Mouse (Mus musculus): ENCODE measurements around the gene Trpm7. TPM values are rescaled to one million over a fixed set of nuclear protein-coding genes. Genes with fewer than 3 reads are reported as not detected.

The Trpm7 gene
- polyA plus RNA-seq, 1 experiment: 5.9 TPM

DNA sequence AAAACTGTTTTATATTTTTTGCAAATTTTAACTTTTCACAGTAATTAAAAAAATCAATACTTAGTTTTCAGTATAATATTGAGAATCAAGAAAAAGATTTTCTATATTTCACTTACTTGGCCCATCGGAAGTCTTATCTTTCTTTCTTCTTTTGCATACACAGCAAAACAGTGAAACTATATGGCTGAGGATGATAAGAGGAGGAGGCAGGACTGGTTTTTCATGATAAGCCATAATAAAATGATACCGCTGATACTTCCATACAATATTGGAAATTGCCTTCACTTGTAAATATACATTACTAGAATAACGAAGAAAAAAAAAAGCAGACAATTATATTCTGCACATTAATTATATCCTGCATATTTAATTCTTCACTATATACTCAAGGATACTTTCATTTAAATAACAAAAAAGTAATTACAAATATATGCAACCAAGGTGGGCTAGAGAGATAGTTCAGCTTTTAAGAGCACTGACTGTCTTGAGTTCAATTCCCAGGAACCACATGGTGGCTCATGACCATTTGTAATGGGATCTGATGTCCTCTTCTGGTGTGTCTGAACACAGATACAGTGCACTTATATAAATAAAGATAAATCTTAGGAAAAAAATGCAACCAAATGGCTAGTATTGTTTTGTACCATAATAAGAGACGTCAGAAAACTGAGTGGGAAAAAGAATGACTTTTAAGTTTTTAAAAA lies 59.2 kb downstream of the Trpm7 start:
- Histone ChIP-seq H3K4me2 (ENCODE audit: low read depth) (no peak overlapping the region), H3K79me2 (ENCODE audit: control insufficient read depth, insufficient read depth) (no peaks in the 10 kb centered on the region), H3ac (ENCODE audit: control insufficient read depth, insufficient read length) (no peak overlapping the region), H3K4me3 (no peak overlapping the region), H3K36me3 (ENCODE audit: control insufficient read depth, insufficient read depth) (peaks cover 41% of the 10 kb centered on the region), H3K27me3 (ENCODE audit: control insufficient read depth, insufficient read depth, insufficient read length) (no peaks in the 10 kb centered on the region)
- no peak for TF ChIP-seq MYOG (IDR thresholded peaks at IDR 0.05; ENCODE audit: control insufficient read depth in 1 of 3, insufficient read depth in 1 of 3, insufficient read length in 2 of 3, low read depth in 2 of 3)

DNA sequence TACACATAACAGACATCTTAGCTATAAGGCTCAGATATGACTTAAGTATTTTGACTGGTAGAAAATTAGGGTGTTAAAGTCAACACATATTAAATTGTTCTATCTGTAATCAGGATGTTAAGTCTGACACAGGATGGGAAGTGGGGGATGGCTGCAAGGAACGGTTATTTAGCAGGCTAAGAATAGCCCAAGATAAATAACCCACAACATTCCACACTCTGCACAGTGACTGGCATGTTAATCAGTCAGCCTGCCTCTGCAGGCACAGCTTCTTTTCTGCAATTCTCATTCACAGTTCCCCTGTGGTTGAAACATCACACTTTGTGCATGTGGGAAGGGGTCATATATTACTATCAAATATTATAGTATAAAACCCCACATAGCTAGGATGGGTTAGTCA lies 60.2 kb downstream of the Trpm7 start:
- H3K79me2 ChIP-seq (ENCODE audit: control insufficient read depth, insufficient read depth): no peaks in the 10 kb centered on the region
- H3K4me3 ChIP-seq: no peak overlapping the region
- H3K36me3 ChIP-seq (ENCODE audit: control insufficient read depth, insufficient read depth): peaks cover 43% of the 10 kb centered on the region
- TF ChIP-seq CEBPB (IDR thresholded peaks at IDR 0.05; ENCODE audit: insufficient read depth, poor library complexity, severe bottlenecking) (no peak), USF1 (IDR thresholded peaks at IDR 0.05; ENCODE audit: low read depth) (no peak), MYOD1 (IDR thresholded peaks at IDR 0.05; ENCODE audit: control insufficient read depth in 1 of 3, insufficient read length in 2 of 3, low read depth in 2 of 3) (no peak), POLR2AphosphoS2 (IDR thresholded peaks at IDR 0.05; ENCODE audit: insufficient read length, low read depth) (no peak), SRF (IDR thresholded peaks at IDR 0.05; ENCODE audit: control insufficient read depth, insufficient read length, low read depth) (no peak), MYOG (IDR thresholded peaks at IDR 0.05; ENCODE audit: control insufficient read depth in 1 of 3, insufficient read depth in 1 of 3, insufficient read length in 2 of 3, low read depth in 2 of 3) (no peak), POLR2A (IDR thresholded peaks at IDR 0.05; ENCODE audit: insufficient read length, low read depth) (no peak), TCF12 (IDR thresholded peaks at IDR 0.05; ENCODE audit: insufficient read depth, poor library complexity, severe bottlenecking) (no peak), TCF3 (IDR thresholded peaks at IDR 0.05; ENCODE audit: insufficient read length, low read depth) (no peak), E2F4 (IDR thresholded peaks at IDR 0.05; ENCODE audit: insufficient read depth) (no peak), REST (IDR thresholded peaks at IDR 0.05; ENCODE audit: insufficient read depth, insufficient read length) (no peak), MAX (IDR thresholded peaks at IDR 0.05; ENCODE audit: low read depth) (no peak)
- H3ac ChIP-seq (ENCODE audit: control insufficient read depth, insufficient read length): no peak overlapping the region
- no peaks in the 10 kb centered on the region for H3K27me3 ChIP-seq (ENCODE audit: control insufficient read depth, insufficient read depth, insufficient read length)
- H3K4me2 ChIP-seq (ENCODE audit: low read depth): no peak overlapping the region

GRCm38 (mm10) chr2:126801980-126802379 lies 74.0 kb downstream of the Trpm7 start:
- no peak for TF ChIP-seq USF1 (IDR thresholded peaks at IDR 0.05; ENCODE audit: low read depth)
- TF ChIP-seq MYOG (IDR thresholded peaks at IDR 0.05; ENCODE audit: control insufficient read depth in 1 of 3, insufficient read depth in 1 of 3, insufficient read length in 2 of 3, low read depth in 2 of 3): no peak
- no peak for TF ChIP-seq TCF3 (IDR thresholded peaks at IDR 0.05; ENCODE audit: insufficient read length, low read depth)
- no peak for TF ChIP-seq E2F4 (IDR thresholded peaks at IDR 0.05; ENCODE audit: insufficient read depth)
- TF ChIP-seq TCF12 (IDR thresholded peaks at IDR 0.05; ENCODE audit: insufficient read depth, poor library complexity, severe bottlenecking): no peak
- H3ac ChIP-seq (ENCODE audit: control insufficient read depth, insufficient read length): no peak overlapping the region
- no peak overlapping the region for H3K4me3 ChIP-seq
- H3K4me2 ChIP-seq (ENCODE audit: low read depth): no peak overlapping the region
- H3K27me3 ChIP-seq (ENCODE audit: control insufficient read depth, insufficient read depth, insufficient read length): no peaks in the 10 kb centered on the region
- H3K79me2 ChIP-seq (ENCODE audit: control insufficient read depth, insufficient read depth): no peaks in the 10 kb centered on the region
- peaks cover 55% of the 10 kb centered on the region for H3K36me3 ChIP-seq (ENCODE audit: control insufficient read depth, insufficient read depth)

GRCm38 (mm10) chr2:126798455-126798854 lies 77.6 kb downstream of the Trpm7 start:
- no peak overlapping the region for H3K4me3 ChIP-seq
- no peaks in the 10 kb centered on the region for H3K79me2 ChIP-seq (ENCODE audit: control insufficient read depth, insufficient read depth)
- H3K4me2 ChIP-seq (ENCODE audit: low read depth): no peak overlapping the region
- no peak overlapping the region for H3ac ChIP-seq (ENCODE audit: control insufficient read depth, insufficient read length)
- no peak for TF ChIP-seq TCF12 (IDR thresholded peaks at IDR 0.05; ENCODE audit: insufficient read depth, poor library complexity, severe bottlenecking)
- no peak for TF ChIP-seq USF1 (IDR thresholded peaks at IDR 0.05; ENCODE audit: low read depth)
- TF ChIP-seq POLR2AphosphoS2 (IDR thresholded peaks at IDR 0.05; ENCODE audit: insufficient read length, low read depth): no peak
- no peak for TF ChIP-seq SRF (IDR thresholded peaks at IDR 0.05; ENCODE audit: control insufficient read depth, insufficient read length, low read depth)
- TF ChIP-seq CEBPB (IDR thresholded peaks at IDR 0.05; ENCODE audit: insufficient read depth, poor library complexity, severe bottlenecking): no peak
- no peak for TF ChIP-seq MYOD1 (IDR thresholded peaks at IDR 0.05; ENCODE audit: control insufficient read depth in 1 of 3, insufficient read length in 2 of 3, low read depth in 2 of 3)
- no peak for TF ChIP-seq E2F4 (IDR thresholded peaks at IDR 0.05; ENCODE audit: insufficient read depth)
- TF ChIP-seq REST (IDR thresholded peaks at IDR 0.05; ENCODE audit: insufficient read depth, insufficient read length): no peak
- TF ChIP-seq POLR2A (IDR thresholded peaks at IDR 0.05; ENCODE audit: insufficient read length, low read depth): no peak
- TF ChIP-seq TCF3 (IDR thresholded peaks at IDR 0.05; ENCODE audit: insufficient read length, low read depth): no peak
- no peak for TF ChIP-seq MYOG (IDR thresholded peaks at IDR 0.05; ENCODE audit: control insufficient read depth in 1 of 3, insufficient read depth in 1 of 3, insufficient read length in 2 of 3, low read depth in 2 of 3)
- no peak for TF ChIP-seq MAX (IDR thresholded peaks at IDR 0.05; ENCODE audit: low read depth)
- H3K27me3 ChIP-seq (ENCODE audit: control insufficient read depth, insufficient read depth, insufficient read length): no peaks in the 10 kb centered on the region
- peaks cover 49% of the 10 kb centered on the region for H3K36me3 ChIP-seq (ENCODE audit: control insufficient read depth, insufficient read depth)

GRCm38 (mm10) chr2:126795708-126796107 lies 80.3 kb downstream of the Trpm7 start:
- no peak for TF ChIP-seq POLR2AphosphoS2 (IDR thresholded peaks at IDR 0.05; ENCODE audit: insufficient read length, low read depth)
- TF ChIP-seq REST (IDR thresholded peaks at IDR 0.05; ENCODE audit: insufficient read depth, insufficient read length): no peak
- TF ChIP-seq SRF (IDR thresholded peaks at IDR 0.05; ENCODE audit: control insufficient read depth, insufficient read length, low read depth): no peak
- TF ChIP-seq MYOG (IDR thresholded peaks at IDR 0.05; ENCODE audit: control insufficient read depth in 1 of 3, insufficient read depth in 1 of 3, insufficient read length in 2 of 3, low read depth in 2 of 3): no peak
- no peak for TF ChIP-seq CEBPB (IDR thresholded peaks at IDR 0.05; ENCODE audit: insufficient read depth, poor library complexity, severe bottlenecking)
- no peak for TF ChIP-seq TCF12 (IDR thresholded peaks at IDR 0.05; ENCODE audit: insufficient read depth, poor library complexity, severe bottlenecking)
- TF ChIP-seq MAX (IDR thresholded peaks at IDR 0.05; ENCODE audit: low read depth): no peak
- TF ChIP-seq MYOD1 (IDR thresholded peaks at IDR 0.05; ENCODE audit: control insufficient read depth in 1 of 3, insufficient read length in 2 of 3, low read depth in 2 of 3): no peak
- TF ChIP-seq TCF3 (IDR thresholded peaks at IDR 0.05; ENCODE audit: insufficient read length, low read depth): no peak
- no peak for TF ChIP-seq USF1 (IDR thresholded peaks at IDR 0.05; ENCODE audit: low read depth)
- no peak for TF ChIP-seq POLR2A (IDR thresholded peaks at IDR 0.05; ENCODE audit: insufficient read length, low read depth)
- no peak for TF ChIP-seq E2F4 (IDR thresholded peaks at IDR 0.05; ENCODE audit: insufficient read depth)
- Histone ChIP-seq H3K36me3 (ENCODE audit: control insufficient read depth, insufficient read depth) (peaks cover 38% of the 10 kb centered on the region), H3K79me2 (ENCODE audit: control insufficient read depth, insufficient read depth) (no peaks in the 10 kb centered on the region), H3ac (ENCODE audit: control insufficient read depth, insufficient read length) (no peak overlapping the region), H3K4me2 (ENCODE audit: low read depth) (no peak overlapping the region), H3K27me3 (ENCODE audit: control insufficient read depth, insufficient read depth, insufficient read length) (no peaks in the 10 kb centered on the region), H3K4me3 (no peak overlapping the region)

Data from myocyte (in vitro differentiated cells).